Mouse (Mus musculus): Measurements from ENCODE around the gene Taf1d. TPM values are rescaled to one million over a fixed set of nuclear protein-coding genes. Genes with fewer than 3 reads are reported as not detected.

The Taf1d gene
- total RNA-seq (2014; rRNA removed) (46.0 and 50.1 TPM in 2 replicates), polyA plus RNA-seq (2015; fragmentation: Nextera tagmentation; extraction: Ambion mirVana) (45.5 and 49.1 TPM in 2 replicates)

DNA sequence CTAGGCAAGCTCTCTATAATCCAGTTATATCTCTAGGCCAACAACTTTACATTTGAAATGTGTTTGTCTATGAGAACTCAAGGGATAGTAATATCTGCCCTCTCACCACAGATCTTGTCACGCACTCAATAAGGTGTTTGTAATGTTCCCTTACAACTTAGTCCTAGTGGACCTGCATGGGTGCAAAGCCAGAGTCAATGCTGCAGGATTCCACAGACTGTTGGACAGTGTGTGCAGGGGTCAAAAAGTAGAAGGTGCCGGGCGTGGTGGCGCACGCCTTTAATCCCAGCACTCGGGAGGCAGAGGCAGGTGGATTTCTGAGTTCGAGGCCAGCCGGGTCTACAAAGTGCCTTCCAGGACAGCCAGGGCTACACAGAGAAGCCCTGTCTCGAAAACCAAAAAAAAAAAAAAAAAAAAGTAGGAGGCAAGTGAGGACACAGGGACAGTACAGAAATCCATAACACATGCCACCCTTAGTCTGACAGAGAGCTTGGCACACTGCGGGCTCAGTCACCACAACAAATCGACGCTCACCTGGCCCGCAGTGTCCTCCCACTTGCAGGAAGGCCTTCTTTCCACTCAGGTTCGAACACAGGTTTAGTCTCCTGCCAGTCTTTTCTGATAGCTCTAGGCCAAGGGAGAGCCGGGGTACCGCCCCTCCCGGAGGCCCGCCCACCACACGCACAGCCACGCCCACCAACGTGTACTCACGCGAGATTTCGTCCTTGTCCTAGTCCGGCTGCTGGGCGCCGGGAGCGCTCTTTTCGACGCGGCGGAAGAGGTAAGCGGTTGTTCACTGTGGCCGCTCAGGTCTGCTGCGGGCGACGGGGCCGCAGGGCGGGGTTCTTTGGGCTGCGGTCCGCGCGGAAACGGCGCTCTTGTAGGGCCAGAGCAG, at the start of gene Taf1d:
Gene Taf1d, plus strand, starts transcription at position 712 of the 895 bp plus-strand sequence.
- no peak for TF ChIP-seq CTCF (IDR thresholded peaks at IDR 0.05)
- Histone ChIP-seq H3K4me2 (ENCODE audit: low read depth, low read length, poor library complexity, severe bottlenecking) (peak within 1 kb of the TSS; percentile 71), H3K27me3 (ENCODE audit: insufficient read depth, low read length) (no peaks in the 10 kb centered on the region), H3K27ac (ENCODE audit: low read depth, low read length) (peak within 1 kb of the TSS; percentile 88), H3K36me3 (ENCODE audit: insufficient read depth, low read length) (peaks cover 13% of the 10 kb centered on the region), H3K4me1 (ENCODE audit: insufficient read depth, low read length) (peaks cover 12% of the 10 kb centered on the region; the same call in 1 of the 2 replicates), H3K9me3 (ENCODE audit: low read length) (no peaks in the 10 kb centered on the region), H3K9ac (replicated peaks; ENCODE audit: low read length, poor library complexity, severe bottlenecking) (peak within 1 kb of the TSS; percentile 90), H3K4me3 (ENCODE audit: low read depth, low read length) (peak within 1 kb of the TSS; percentile 80)
- peak; percentile 95 for DNase-seq (ENCODE audit: low spot score)
- 15% methylated on average over 44 of the region's 45 CpGs for WGBS
- ATAC-seq (ENCODE audit: low FRiP score): peak; percentile 99

- 73% methylated on average over 3 of the region's 3 CpGs for WGBS
- Histone ChIP-seq H3K36me3 (ENCODE audit: insufficient read depth, low read length) (peaks cover 15% of the 10 kb centered on the region), H3K4me1 (ENCODE audit: insufficient read depth, low read length) (no peaks in the 10 kb centered on the region), H3K4me2 (ENCODE audit: low read depth, low read length, poor library complexity, severe bottlenecking) (no peak overlapping the region), H3K9me3 (ENCODE audit: low read length) (no peaks in the 10 kb centered on the region), H3K9ac (replicated peaks; ENCODE audit: low read length, poor library complexity, severe bottlenecking) (no peak overlapping the region), H3K27ac (ENCODE audit: low read depth, low read length) (no peak overlapping the region), H3K4me3 (ENCODE audit: low read depth, low read length) (no peak overlapping the region), H3K27me3 (ENCODE audit: insufficient read depth, low read length) (no peaks in the 10 kb centered on the region)
- no peak for TF ChIP-seq CTCF (IDR thresholded peaks at IDR 0.05)
- 0 out of 2 replicates have a peak, but pooled peaks have one; percentile 38 for ATAC-seq (ENCODE audit: low FRiP score)
- no peak for DNase-seq (ENCODE audit: low spot score)
Observed at GRCm38 (mm10) chr9:15256214-15256613, 49.8 kb upstream of the Taf1d start.

GRCm38 (mm10) chr9:15261980-15262379, 44.0 kb upstream of the Taf1d start:
- H3K27me3 ChIP-seq (ENCODE audit: insufficient read depth, low read length): no peaks in the 10 kb centered on the region
- TF ChIP-seq CTCF (IDR thresholded peaks at IDR 0.05): no peak
- H3K36me3 ChIP-seq (ENCODE audit: insufficient read depth, low read length): peaks cover 65% of the 10 kb centered on the region
- H3K27ac ChIP-seq (ENCODE audit: low read depth, low read length): no peak overlapping the region
- H3K9ac ChIP-seq (replicated peaks; ENCODE audit: low read length, poor library complexity, severe bottlenecking): no peak overlapping the region
- H3K4me2 ChIP-seq (ENCODE audit: low read depth, low read length, poor library complexity, severe bottlenecking): no peak overlapping the region
- H3K4me1 ChIP-seq (ENCODE audit: insufficient read depth, low read length): no peaks in the 10 kb centered on the region
- WGBS: 95% methylated on average over 8 of the region's 8 CpGs
- DNase-seq (ENCODE audit: low spot score) (no peak), ATAC-seq (ENCODE audit: low FRiP score) (no peak)
- H3K9me3 ChIP-seq (ENCODE audit: low read length): no peaks in the 10 kb centered on the region
- no peak overlapping the region for H3K4me3 ChIP-seq (ENCODE audit: low read depth, low read length)

GRCm38 (mm10) chr9:15263487-15263886, 42.5 kb upstream of the Taf1d start:
- H3K36me3 ChIP-seq (ENCODE audit: insufficient read depth, low read length): peaks cover 72% of the 10 kb centered on the region
- no peaks in the 10 kb centered on the region for H3K27me3 ChIP-seq (ENCODE audit: insufficient read depth, low read length)
- H3K27ac ChIP-seq (ENCODE audit: low read depth, low read length): no peak overlapping the region
- no peak for ATAC-seq (ENCODE audit: low FRiP score)
- no peak for TF ChIP-seq CTCF (IDR thresholded peaks at IDR 0.05)
- 96% methylated on average over 10 of the region's 10 CpGs for WGBS
- no peaks in the 10 kb centered on the region for H3K4me1 ChIP-seq (ENCODE audit: insufficient read depth, low read length)
- H3K9me3 ChIP-seq (ENCODE audit: low read length): no peaks in the 10 kb centered on the region
- no peak overlapping the region for H3K4me3 ChIP-seq (ENCODE audit: low read depth, low read length)
- no peak overlapping the region for H3K4me2 ChIP-seq (ENCODE audit: low read depth, low read length, poor library complexity, severe bottlenecking)
- no peak for DNase-seq (ENCODE audit: low spot score)
- no peak overlapping the region for H3K9ac ChIP-seq (replicated peaks; ENCODE audit: low read length, poor library complexity, severe bottlenecking)

- Histone ChIP-seq H3K9ac (replicated peaks; ENCODE audit: low read length, poor library complexity, severe bottlenecking) (no peak overlapping the region), H3K36me3 (ENCODE audit: insufficient read depth, low read length) (peaks cover 67% of the 10 kb centered on the region), H3K27me3 (ENCODE audit: insufficient read depth, low read length) (no peaks in the 10 kb centered on the region), H3K4me3 (ENCODE audit: low read depth, low read length) (no peak overlapping the region), H3K4me1 (ENCODE audit: insufficient read depth, low read length) (0 out of 2 replicates have a peak, but pooled peaks cover 4% of the 10 kb centered on the region), H3K9me3 (ENCODE audit: low read length) (no peaks in the 10 kb centered on the region), H3K4me2 (ENCODE audit: low read depth, low read length, poor library complexity, severe bottlenecking) (no peak overlapping the region), H3K27ac (ENCODE audit: low read depth, low read length) (no peak overlapping the region)
- WGBS: 91% methylated on average over 2 of the region's 2 CpGs
- no peak for TF ChIP-seq CTCF (IDR thresholded peaks at IDR 0.05)
- no peak for ATAC-seq (ENCODE audit: low FRiP score)
- DNase-seq (ENCODE audit: low spot score): no peak
Observed at GRCm38 (mm10) chr9:15273981-15274380, 32.0 kb upstream of the Taf1d start.

- no peak for TF ChIP-seq CTCF (IDR thresholded peaks at IDR 0.05)
- H3K9ac ChIP-seq (replicated peaks; ENCODE audit: low read length, poor library complexity, severe bottlenecking): no peak overlapping the region
- H3K4me1 ChIP-seq (ENCODE audit: insufficient read depth, low read length): peaks cover 7% of the 10 kb centered on the region
- H3K36me3 ChIP-seq (ENCODE audit: insufficient read depth, low read length): peaks cover 46% of the 10 kb centered on the region
- no peaks in the 10 kb centered on the region for H3K27me3 ChIP-seq (ENCODE audit: insufficient read depth, low read length)
- no peak overlapping the region for H3K27ac ChIP-seq (ENCODE audit: low read depth, low read length)
- ATAC-seq (ENCODE audit: low FRiP score) (no peak), DNase-seq (ENCODE audit: low spot score) (no peak)
- 96% methylated on average over 4 of the region's 4 CpGs for WGBS
- no peaks in the 10 kb centered on the region for H3K9me3 ChIP-seq (ENCODE audit: low read length)
- no peak overlapping the region for H3K4me2 ChIP-seq (ENCODE audit: low read depth, low read length, poor library complexity, severe bottlenecking)
- no peak overlapping the region for H3K4me3 ChIP-seq (ENCODE audit: low read depth, low read length)
Observed at GRCm38 (mm10) chr9:15276855-15277254, 29.2 kb upstream of the Taf1d start.
